Mouse (Mus musculus): ENCODE results near the gene Osbpl9.

GRCm38 (mm10) chr4:109029857-109030256 lies 172.2 kb downstream of the Osbpl9 start:
- TF ChIP-seq POLR2A (IDR thresholded peaks at IDR 0.05; ENCODE audit: insufficient read length, low read depth) = no peak
- no peak for TF ChIP-seq MYOD1 (IDR thresholded peaks at IDR 0.05; ENCODE audit: control insufficient read depth in 1 of 3, insufficient read length in 2 of 3, low read depth in 2 of 3)
- no peak for TF ChIP-seq MYOG (IDR thresholded peaks at IDR 0.05; ENCODE audit: control insufficient read depth in 1 of 3, insufficient read depth in 1 of 3, insufficient read length in 2 of 3, low read depth in 2 of 3)
- TF ChIP-seq TCF12 (IDR thresholded peaks at IDR 0.05; ENCODE audit: insufficient read depth, poor library complexity, severe bottlenecking) = no peak
